Mouse (Mus musculus): ENCODE measurements around the gene Ube2n.
"Not testable (repeated sequence)": the region's sequence is repeated elsewhere in the genome, so short reads cannot be mapped to it uniquely, and the experiment has no call there.

DNA sequence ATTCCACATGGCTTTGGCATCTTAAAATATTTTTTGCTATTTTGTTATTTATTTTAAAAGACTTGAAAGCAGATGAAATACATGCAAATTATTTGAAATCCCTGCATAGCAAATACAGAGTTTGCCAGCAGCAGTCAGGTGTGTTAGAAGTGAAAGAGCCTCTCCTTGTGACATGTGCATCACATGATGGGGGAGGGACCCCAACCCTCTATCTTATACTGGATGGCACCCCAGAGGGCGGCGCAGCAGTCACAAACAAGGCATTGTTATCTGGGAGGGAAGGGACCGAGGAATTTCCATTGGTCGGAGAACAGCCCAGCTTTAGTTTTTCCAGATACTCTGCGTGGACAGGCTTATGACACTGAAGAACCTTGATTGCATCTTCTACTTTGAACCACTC lies 34.1 kb downstream of the Ube2n start:
- TF ChIP-seq POLR2AphosphoS5 (IDR thresholded peaks at IDR 0.05; ENCODE audit: borderline replicate concordance, low read depth, low read length); NELFE (IDR thresholded peaks at IDR 0.05; ENCODE audit: low read depth, low read length); CTCF (IDR thresholded peaks at IDR 0.05 in 2 of 3, conservative IDR thresholded peaks at IDR 0.05 in 1 of 3; ENCODE audit: control insufficient read depth in 1 of 3, insufficient read depth in 1 of 3, low read depth in 2 of 3, low read length in 3 of 3, poor library complexity in 1 of 3, severe bottlenecking in 1 of 3); TAL1 (IDR thresholded peaks at IDR 0.05; ENCODE audit: low read length); GABPA (IDR thresholded peaks at IDR 0.05; ENCODE audit: low read depth, low read length); RCOR1 (IDR thresholded peaks at IDR 0.05; ENCODE audit: low read depth, low read length): not testable (repeated sequence)

Measured in MEL (cell line).